Mouse (Mus musculus) MEL-GATA-1-ER (cell line): Measurements from ENCODE around the gene Sfmbt2.

Experiments
- DNase-seq: peaks from one replicate; pipeline ENCODE4 v3.0.0-alpha.2; 2012; ENCODE audit warnings: low read depth; ENCODE audit errors: extremely low read depth

Gene Sfmbt2

DNA sequence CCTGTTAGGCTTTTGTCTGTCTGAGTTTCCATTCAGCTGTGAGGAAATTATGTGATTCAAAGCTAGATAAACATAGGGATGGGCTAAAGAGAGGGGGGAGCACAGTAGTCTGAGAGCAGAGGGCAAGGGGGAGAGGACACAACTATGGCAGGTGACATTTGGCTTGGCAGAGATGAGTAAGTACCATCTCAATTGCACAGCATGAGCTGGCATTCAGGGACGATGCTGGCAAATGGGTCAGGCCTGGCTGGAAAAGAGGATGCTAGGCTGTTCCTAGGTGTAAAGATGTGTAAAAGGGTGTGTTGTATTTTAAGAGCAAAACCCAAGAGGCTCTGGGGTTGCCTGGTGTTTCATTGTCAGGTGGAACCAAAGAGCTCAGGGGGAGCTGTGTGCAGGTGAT, 188.5 kb downstream of the Sfmbt2 start:
- no peak for DNase-seq

DNA sequence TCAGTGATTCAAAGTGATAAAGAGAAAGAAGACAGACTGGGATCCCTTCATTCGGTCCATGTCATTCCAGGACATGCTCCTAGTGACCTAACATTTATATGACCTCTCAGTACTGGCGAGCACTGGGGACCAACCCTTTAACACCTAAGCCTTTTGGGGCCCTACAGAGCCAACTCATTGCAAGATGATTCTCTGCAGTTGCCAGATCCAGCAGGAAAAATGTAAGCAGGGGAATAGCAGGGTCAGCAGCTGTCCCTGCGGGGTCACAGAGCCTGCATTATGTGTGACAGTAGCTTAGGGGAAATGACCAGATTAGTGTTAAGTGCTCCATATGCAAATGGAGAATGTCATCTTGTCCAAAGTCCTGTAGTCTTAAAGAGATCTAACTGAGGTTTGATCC, 195.2 kb downstream of the Sfmbt2 start:
- DNase-seq = no peak

DNA sequence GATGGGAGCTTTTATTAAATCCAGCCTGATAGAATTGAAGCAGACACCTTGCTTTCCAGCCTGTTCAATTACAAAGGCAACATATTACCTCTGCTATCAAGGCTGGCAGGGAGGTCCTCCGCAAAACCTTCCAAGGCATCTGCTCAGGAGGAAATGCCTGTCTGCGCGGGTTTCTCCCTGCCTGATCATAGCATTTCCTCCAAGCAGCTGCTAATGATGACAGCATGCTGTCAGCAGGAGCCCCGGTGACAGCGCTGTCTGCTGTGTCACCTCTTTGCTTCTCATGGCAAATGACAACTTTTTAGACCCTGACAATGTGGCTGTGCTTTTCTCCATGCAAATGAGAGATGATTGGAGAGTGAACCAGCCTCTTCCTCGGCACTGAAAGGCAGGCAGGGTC, 199.1 kb downstream of the Sfmbt2 start:
- no peak for DNase-seq

DNA sequence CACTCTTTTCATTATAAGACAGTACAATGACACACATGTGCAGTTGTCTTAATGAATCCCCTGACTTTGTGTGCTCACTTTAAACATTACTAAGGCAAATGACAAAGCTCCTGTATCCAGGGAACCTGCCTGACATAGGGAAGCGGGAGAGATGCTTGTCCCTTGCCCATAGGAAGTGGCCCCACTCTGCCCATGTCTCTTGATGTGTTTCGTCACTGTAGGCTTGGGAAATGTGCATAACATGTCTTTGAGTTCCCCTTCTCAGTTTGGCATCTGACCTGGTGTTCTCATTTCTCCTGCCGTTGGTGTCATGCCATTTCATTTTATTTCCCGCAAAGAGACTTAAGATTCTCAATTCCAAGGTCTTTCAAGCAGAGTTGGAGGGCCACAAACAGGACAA, 202.0 kb downstream of the Sfmbt2 start:
- no peak for DNase-seq

DNA sequence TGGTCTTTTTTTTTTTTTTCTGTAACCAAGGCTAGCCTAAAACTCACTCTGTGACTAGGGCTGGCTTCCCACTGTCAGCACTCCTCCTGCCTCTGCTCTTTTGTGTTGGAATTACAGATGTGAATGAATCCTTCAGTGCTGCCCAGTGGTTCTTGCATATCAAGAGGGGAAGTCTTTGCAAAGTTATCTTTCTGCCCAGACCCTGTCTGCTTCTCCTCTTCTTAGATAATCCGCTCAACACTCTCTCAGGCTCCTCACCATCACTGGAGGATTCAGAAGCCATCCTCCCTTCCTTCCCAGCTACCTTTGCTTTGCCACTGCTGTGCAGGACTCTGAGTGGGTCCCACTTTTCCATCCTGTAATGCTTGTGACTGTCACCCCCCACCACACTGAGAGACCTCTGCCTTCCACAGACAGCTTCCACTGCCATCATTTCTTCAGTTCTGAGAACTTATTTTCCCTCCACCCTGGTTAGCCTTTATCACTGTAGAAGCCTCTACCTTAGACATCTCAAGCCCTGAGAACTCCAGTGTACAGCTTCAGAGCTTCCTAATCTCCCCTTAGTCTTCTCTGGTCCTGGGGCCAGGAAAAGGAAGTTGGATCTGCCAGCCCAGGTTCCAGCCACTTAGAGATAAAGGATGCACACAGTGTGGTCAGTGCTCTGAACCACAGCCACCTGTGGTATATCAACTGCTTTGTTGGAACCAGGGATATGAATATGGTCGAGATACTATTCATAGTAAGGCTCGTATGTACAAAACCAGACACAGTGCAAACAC, 205.8 kb downstream of the Sfmbt2 start:
- no peak for DNase-seq

DNA sequence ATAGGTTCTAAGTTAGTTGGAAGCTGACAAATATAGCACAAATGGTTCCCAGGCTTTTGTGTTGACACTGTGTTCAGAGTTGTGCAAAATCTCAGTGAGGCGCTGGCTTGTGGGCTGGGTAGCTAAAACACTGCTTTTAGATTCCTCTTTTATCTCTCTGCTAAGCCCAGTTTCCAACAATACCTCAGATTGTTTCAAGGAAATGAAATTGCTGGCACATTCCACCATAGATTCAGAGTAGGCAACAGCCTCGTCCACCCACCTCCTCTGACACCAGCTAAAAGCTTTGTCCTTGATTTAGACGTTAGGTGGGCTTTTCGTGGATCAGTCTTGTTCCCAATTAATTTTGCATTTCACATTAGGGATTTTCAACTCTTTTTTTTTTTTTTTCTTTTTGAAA, 212.4 kb downstream of the Sfmbt2 start:
- DNase-seq = no peak

DNA sequence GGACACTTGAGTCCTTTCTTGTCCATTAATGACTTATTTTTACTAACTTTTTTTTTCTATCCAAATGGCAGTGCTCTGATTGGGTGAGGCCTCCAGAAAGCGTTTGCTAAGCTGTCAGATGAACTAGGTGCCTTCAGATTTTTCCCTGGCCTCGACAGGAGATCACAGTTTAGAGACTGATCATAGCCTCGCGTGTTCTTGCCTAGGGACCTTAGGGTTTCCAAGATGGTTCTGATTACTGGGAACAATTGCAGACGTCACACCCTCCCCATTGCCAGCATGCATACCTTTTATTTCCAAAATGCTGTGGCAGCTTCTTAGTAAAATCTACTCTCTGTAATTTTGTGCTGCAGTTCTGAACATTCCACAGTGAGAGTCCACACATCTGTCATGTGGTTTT, 212.8 kb downstream of the Sfmbt2 start:
- no peak for DNase-seq

DNA sequence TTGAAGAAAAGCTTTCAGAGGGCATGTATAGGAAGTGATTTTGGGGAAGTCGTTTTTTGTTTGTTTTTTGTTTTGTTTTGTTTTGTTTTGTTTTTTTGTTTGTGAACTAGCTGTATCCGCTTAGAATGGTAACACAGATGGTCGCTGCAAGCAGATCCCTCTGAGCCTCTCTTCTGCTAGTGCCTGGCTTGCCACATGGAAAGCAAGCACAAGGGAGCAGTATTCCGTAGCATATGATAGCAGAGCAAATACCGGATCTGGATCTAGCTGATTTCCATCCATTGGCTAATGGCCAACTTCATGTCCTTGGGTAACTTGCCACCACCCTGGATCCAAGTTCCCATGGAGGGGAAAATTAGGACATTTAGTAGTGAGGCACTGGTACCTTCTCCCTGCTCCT, 221.0 kb downstream of the Sfmbt2 start:
- no peak for DNase-seq

DNA sequence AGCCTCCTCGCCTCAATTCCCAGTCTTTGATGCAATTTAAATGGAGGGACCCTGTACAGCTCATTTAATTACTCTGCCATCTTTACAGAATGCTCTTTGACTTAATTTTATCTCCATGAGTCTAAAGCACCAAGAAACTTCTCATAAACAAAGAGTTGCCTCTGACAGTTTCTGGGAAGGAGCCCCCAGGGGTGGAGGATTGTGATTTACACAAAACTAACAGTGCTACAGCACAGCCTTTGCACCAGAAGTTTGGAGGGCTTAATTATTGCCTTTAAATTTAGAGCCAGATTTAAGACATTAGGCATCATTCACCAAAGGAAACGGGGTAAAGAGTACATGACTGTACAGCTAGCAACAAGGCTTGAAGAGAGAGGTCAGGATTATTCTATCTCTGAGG, 245.2 kb downstream of the Sfmbt2 start:
- DNase-seq = no peak
